Mouse (Mus musculus) lung, embryonic 16.5 days (tissue): Measurements from ENCODE around the gene Triobp. TPM values are rescaled to one million over a fixed set of nuclear protein-coding genes. Genes with fewer than 3 reads are reported as not detected.

ENCODE experiments used
- ATAC-seq: fragments of 200-750 bp; cut with Nextera tagmentation; 2 replicates; pipeline ENCODE4 v1.8.0; 2017; ENCODE audit warnings: low read depth, mild to moderate bottlenecking, moderate library complexity
- H3K27ac ChIP-seq: fragments of 300-500 bp; sonication (generic); 2 replicates; pipeline ENCODE4 v1.5.1; 2014; ENCODE audit warnings: mild to moderate bottlenecking, control low read depth, low read length
- H3K27me3 ChIP-seq: fragments of 300-500 bp; sonication (generic); 2 replicates; pipeline ENCODE4 v1.6.1; 2014; ENCODE audit warnings: low read depth, low read length, mixed read lengths; ENCODE audit not compliant: control insufficient read depth, insufficient read depth
- H3K36me3 ChIP-seq: fragments of 300-500 bp; sonication (generic); 2 replicates; pipeline ENCODE4 v1.6.1; 2014; ENCODE audit warnings: low read length; ENCODE audit not compliant: control insufficient read depth, insufficient read depth
- H3K4me1 ChIP-seq: fragments of 300-500 bp; sonication (generic); replicated peaks from 2 replicates; pipeline ENCODE4 v1.6.1; 2014; ENCODE audit warnings: low read length, mixed read lengths; ENCODE audit not compliant: control insufficient read depth, insufficient read depth
- H3K4me2 ChIP-seq: fragments of 300-500 bp; sonication (generic); 2 replicates; pipeline ENCODE4 v1.6.1; 2014; ENCODE audit warnings: low read depth, low read length, control low read depth
- H3K4me3 ChIP-seq: fragments of 300-500 bp; sonication (generic); 2 replicates; pipeline ENCODE4 v1.5.1; 2014; ENCODE audit warnings: mild to moderate bottlenecking, low read length, control low read depth
- H3K9ac ChIP-seq: fragments of 300-500 bp; sonication (generic); 2 replicates; pipeline ENCODE4 v1.6.1; 2014; ENCODE audit warnings: low read length, control low read depth
- H3K9me3 ChIP-seq: fragments of 300-500 bp; sonication (generic); 2 replicates; pipeline ENCODE4 v1.6.1; 2016; ENCODE audit warnings: low read length; ENCODE audit not compliant: control insufficient read depth
- WGBS: fragments of 180-500 bp; shearing (Covaris S2); extraction: QIAGEN DNeasy Blood & Tissue Kit; methylation state at CpG from one replicate; pipeline ENCODE4 v1.1.7; 2014; 5-methylcytosine and 5-hydroxymethylcytosine counted together
- polyA plus RNA-seq: library from polyadenylated mRNA; unstranded; fragments of >200 nt; fragmentation: Nextera tagmentation; extraction: Ambion mirVana; gene quantifications from 2 replicates; pipeline ENCODE4 v1.2.1, GENCODE M21; 2015

Triobp gene
- polyA plus RNA-seq, 1 experiment from 2014 or later, result 51.3 TPM

GRCm38 (mm10) chr15:78919914-78920313 is 27.6 kb upstream of the Triobp start:
- H3K9me3 ChIP-seq, result no peaks in the 10 kb centered on the region
- H3K4me3 ChIP-seq, result no peak overlapping the region
- ATAC-seq, result no peak
- peaks cover 16% of the 10 kb centered on the region for H3K4me1 ChIP-seq
- no peak overlapping the region; the same call in 1 of the 2 replicates for H3K9ac ChIP-seq
- H3K4me2 ChIP-seq, result no peak overlapping the region
- 56% methylated on average over 12 of the region's 12 CpGs for WGBS
- H3K27me3 ChIP-seq, result no peaks in the 10 kb centered on the region
- H3K36me3 ChIP-seq, result peaks cover 12% of the 10 kb centered on the region
- no peak overlapping the region for H3K27ac ChIP-seq

- Histone ChIP-seq H3K4me1 (peaks cover 28% of the 10 kb centered on the region), H3K27me3 (no peaks in the 10 kb centered on the region), H3K9ac (no peak overlapping the region), H3K4me2 (no peak overlapping the region), H3K27ac (no peak overlapping the region), H3K4me3 (no peak overlapping the region), H3K36me3 (peaks cover 10% of the 10 kb centered on the region), H3K9me3 (no peaks in the 10 kb centered on the region)
- no peak for ATAC-seq
- 78% methylated on average over 7 of the region's 7 CpGs for WGBS
These were observed 24.8 kb upstream of the Triobp start for GRCm38 (mm10) chr15:78922700-78923099.

GRCm38 (mm10) chr15:78923585-78923984 is 23.9 kb upstream of the Triobp start:
- Histone ChIP-seq H3K36me3 (peaks cover 7% of the 10 kb centered on the region; the same call in 1 of the 2 replicates), H3K4me2 (no peak overlapping the region), H3K27ac (no peak overlapping the region), H3K9ac (no peak overlapping the region), H3K4me1 (peaks cover 33% of the 10 kb centered on the region), H3K27me3 (no peaks in the 10 kb centered on the region), H3K9me3 (no peaks in the 10 kb centered on the region), H3K4me3 (no peak overlapping the region)
- no peak for ATAC-seq
- 69% methylated on average over 6 of the region's 6 CpGs for WGBS

- H3K4me3 ChIP-seq, result no peak overlapping the region
- no peaks in the 10 kb centered on the region for H3K27me3 ChIP-seq
- ATAC-seq, result no peak
- no peak overlapping the region for H3K4me2 ChIP-seq
- H3K9me3 ChIP-seq, result no peaks in the 10 kb centered on the region
- peak overlapping the region; percentile 59 for H3K9ac ChIP-seq
- 21% methylated on average over 8 of the region's 8 CpGs for WGBS
- H3K27ac ChIP-seq, result peak overlapping the region; percentile 97
- H3K4me1 ChIP-seq, result peaks cover 34% of the 10 kb centered on the region
- no peaks in the 10 kb centered on the region; the same call in 1 of the 2 replicates for H3K36me3 ChIP-seq
These were observed 22.4 kb upstream of the Triobp start for GRCm38 (mm10) chr15:78925129-78925528.

- H3K9ac ChIP-seq, result peak within 1 kb of the TSS; percentile 70
- WGBS, result 7% methylated on average over 20 of the region's 20 CpGs
- H3K27ac ChIP-seq, result peak within 1 kb of the TSS; percentile 97
- H3K4me3 ChIP-seq, result peak within 1 kb of the TSS; percentile 55
- H3K9me3 ChIP-seq, result no peaks in the 10 kb centered on the region
- H3K36me3 ChIP-seq, result no peaks in the 10 kb centered on the region; the same call in 1 of the 2 replicates
- peaks cover 34% of the 10 kb centered on the region for H3K4me1 ChIP-seq
- H3K27me3 ChIP-seq, result no peaks in the 10 kb centered on the region
- ATAC-seq, result peak; percentile 85
- H3K4me2 ChIP-seq, result peak within 1 kb of the TSS; percentile 69
These were observed 21.3 kb upstream of the Triobp start, which contains the start of gene Lgals1 for GRCm38 (mm10) chr15:78926021-78926919. Lgals1 (plus strand) TSS chr15:78926725.

- H3K27ac ChIP-seq, result peak overlapping the region; percentile 97
- H3K36me3 ChIP-seq, result no peaks in the 10 kb centered on the region; the same call in 1 of the 2 replicates
- ATAC-seq, result peak; percentile 7; the same call in 1 of the 2 replicates
- peak overlapping the region; percentile 55 for H3K4me3 ChIP-seq
- peak overlapping the region; percentile 69 for H3K4me2 ChIP-seq
- 18% methylated on average over 15 of the region's 15 CpGs for WGBS
- no peaks in the 10 kb centered on the region for H3K9me3 ChIP-seq
- H3K27me3 ChIP-seq, result no peaks in the 10 kb centered on the region
- H3K4me1 ChIP-seq, result peaks cover 34% of the 10 kb centered on the region
- H3K9ac ChIP-seq, result peak overlapping the region; percentile 70
These were observed 20.3 kb upstream of the Triobp start for GRCm38 (mm10) chr15:78927021-78927787.

- no peaks in the 10 kb centered on the region; the same call in 1 of the 2 replicates for H3K36me3 ChIP-seq
- peak overlapping the region; percentile 69 for H3K4me2 ChIP-seq
- peak; percentile 63 for ATAC-seq
- H3K27ac ChIP-seq, result peak overlapping the region; percentile 97
- H3K4me1 ChIP-seq, result peaks cover 34% of the 10 kb centered on the region
- peak overlapping the region; percentile 55 for H3K4me3 ChIP-seq
- under 1% methylated on average over 30 of the region's 35 CpGs for WGBS
- peak overlapping the region; percentile 70 for H3K9ac ChIP-seq
- H3K27me3 ChIP-seq, result no peaks in the 10 kb centered on the region
- H3K9me3 ChIP-seq, result no peaks in the 10 kb centered on the region
These were observed 19.6 kb upstream of the Triobp start for GRCm38 (mm10) chr15:78927788-78928457.

- ATAC-seq, result no peak
- Histone ChIP-seq H3K9me3 (no peaks in the 10 kb centered on the region), H3K4me1 (peaks cover 34% of the 10 kb centered on the region), H3K36me3 (no peaks in the 10 kb centered on the region; the same call in 1 of the 2 replicates), H3K27me3 (no peaks in the 10 kb centered on the region), H3K9ac (peak overlapping the region; percentile 70; the same call in 1 of the 2 replicates), H3K27ac (peak overlapping the region; percentile 97), H3K4me3 (peak overlapping the region; percentile 55), H3K4me2 (peak overlapping the region; percentile 69)
- WGBS, result 53% methylated on average over 7 of the region's 8 CpGs
These were observed 19.0 kb upstream of the Triobp start for GRCm38 (mm10) chr15:78928539-78928938.
